Mouse (Mus musculus) layer of hippocampus, adult 9-11 months (tissue): ENCODE results near the gene Rad1.
"Not testable (repeated sequence)": the region's sequence is repeated elsewhere in the genome, so short reads cannot be mapped to it uniquely, and the experiment has no call there.

Source experiments
- DNase-seq: peaks from one replicate; pipeline ENCODE4 v3.0.0; 2022

Rad1 gene

DNA sequence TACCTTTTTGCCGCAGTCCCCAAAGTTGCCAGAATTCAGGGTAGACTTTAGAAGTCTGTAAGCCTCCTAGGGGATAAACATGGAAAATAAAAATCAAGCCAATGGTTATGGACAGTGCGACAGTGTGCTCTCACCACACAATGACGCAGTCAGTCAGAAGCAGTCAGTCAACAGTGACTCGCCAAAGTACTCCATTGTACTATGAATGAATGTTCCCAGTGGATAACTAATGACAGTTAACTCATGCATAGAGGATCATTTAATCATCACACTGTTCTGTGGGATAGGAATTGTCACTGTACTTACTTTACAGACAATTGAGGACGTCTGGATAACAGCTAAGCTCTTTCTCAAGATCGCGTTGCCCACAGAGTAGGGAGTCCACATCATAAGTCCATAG is 29.3 kb downstream of the Rad1 start:
- no peak for DNase-seq

- DNase-seq, result no peak
These were observed 40.1 kb downstream of the Rad1 start for GRCm38 (mm10) chr15:10525896-10526295.

GRCm38 (mm10) chr15:10531352-10531751 is 45.5 kb downstream of the Rad1 start:
- DNase-seq, result no peak

DNA sequence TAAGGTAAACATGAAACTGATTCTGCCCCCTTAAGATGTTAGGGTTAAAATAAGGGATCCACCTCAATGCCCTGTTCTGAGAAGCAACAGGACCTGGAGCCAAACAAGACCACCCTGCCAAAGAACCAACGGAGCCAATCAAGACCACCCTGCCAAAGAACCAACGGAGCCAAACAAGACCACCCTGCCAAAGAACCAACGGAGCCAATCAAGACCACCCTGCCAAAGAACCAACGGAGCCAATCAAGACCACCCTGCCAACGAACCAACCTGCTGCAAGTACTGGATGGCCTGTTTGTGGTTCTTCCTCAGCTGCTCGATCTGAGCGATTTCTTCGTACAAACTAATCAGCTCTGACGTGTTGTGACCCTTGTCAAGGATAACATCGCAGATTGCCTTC is 47.5 kb downstream of the Rad1 start:
- not testable (repeated sequence) for DNase-seq

GRCm38 (mm10) chr15:10534591-10534990 is 48.8 kb downstream of the Rad1 start:
- no peak for DNase-seq

DNA sequence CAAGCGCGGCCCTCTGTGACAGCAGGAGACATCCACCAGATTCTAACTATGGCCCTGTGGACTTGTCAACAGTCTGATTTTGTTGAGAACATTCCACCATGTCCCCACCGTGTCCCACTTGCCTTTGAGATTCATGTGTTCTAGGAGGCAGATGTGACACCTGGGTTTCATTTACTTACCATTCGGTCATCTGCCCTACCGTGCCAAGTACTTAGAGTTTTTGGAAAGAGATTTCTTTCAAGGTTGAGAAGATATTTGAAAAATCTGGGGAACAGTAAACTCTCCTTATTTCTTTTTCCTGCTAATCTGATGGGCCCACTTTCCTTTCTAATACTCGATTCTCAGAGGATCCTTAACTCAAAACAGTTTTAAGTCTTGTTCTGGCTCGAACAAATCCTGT is 50.2 kb downstream of the Rad1 start:
- DNase-seq, result no peak

DNA sequence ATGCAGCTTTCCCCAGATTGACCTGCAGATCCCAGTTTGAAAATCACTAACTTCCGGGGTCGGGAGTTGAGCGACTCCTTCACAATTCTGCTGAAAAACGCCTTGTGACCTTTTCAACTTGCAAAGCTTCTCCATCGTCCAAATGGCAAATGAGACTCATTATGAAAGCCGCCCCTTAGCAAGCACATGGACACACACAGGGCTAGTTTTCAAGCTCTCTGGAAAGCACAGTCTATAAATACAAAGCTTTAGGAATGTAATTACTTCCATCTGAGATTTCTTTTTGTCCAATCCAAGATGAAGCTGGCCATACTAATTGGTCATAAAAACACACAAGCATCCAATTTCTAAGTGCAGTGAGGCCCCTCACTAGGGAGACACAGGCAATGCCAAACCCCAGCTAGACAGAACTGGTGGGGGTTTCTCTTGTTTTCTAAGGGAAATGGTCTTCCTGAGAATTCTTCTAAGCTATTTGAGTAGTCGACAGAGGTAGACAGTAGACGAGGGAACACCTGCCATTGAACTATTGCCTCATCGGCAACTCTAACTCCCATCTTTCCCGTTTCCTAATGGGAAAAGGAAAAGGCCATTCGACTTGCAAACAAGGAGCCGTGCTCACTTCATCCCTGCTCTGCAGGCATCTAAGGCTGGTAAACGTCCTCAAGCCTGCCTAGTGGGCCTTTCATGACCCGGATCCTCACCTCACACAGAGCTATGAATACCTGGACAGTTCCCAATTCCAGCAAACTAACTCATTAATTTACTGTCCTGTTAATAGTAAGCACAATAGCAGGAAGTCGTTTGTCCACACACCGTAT is 54.7 kb downstream of the Rad1 start:
- no peak for DNase-seq
